Mouse (Mus musculus) megakaryocyte, embryonic 14.5 days (primary cell): ENCODE measurements around the gene Jak3. TPM values are rescaled to one million over a fixed set of nuclear protein-coding genes. Genes with fewer than 3 reads are reported as not detected.

Experiments used
- H3K27me3 ChIP-seq: replicated peaks from 2 replicates; pipeline ENCODE3; 2012; ENCODE audit warnings: inconsistent platforms
- H3K36me3 ChIP-seq: replicated peaks from 2 replicates; pipeline ENCODE3; 2012; ENCODE audit warnings: low read length, inconsistent platforms, mixed read lengths
- H3K4me1 ChIP-seq: 2 replicates; pipeline ENCODE4 v1.6.1; 2012; ENCODE audit warnings: inconsistent platforms
- H3K4me3 ChIP-seq: replicated peaks from 2 replicates; pipeline ENCODE3; 2012; ENCODE audit warnings: moderate library complexity, mild to moderate bottlenecking, inconsistent platforms
- H3K9me3 ChIP-seq: 2 replicates; pipeline ENCODE4 v1.6.1; 2012; ENCODE audit warnings: inconsistent platforms
- FLI1 ChIP-seq: IDR thresholded peaks from 2 replicates; pipeline ENCODE4 v1.6.1; 2012; ENCODE audit warnings: low read length, inconsistent platforms, mixed read lengths
- GATA1 ChIP-seq: IDR thresholded peaks from 3 replicates; pipeline ENCODE4 v1.6.1; 2012; ENCODE audit warnings: mixed read lengths, low read length, inconsistent platforms, borderline replicate concordance
- polyA plus RNA-seq: library from polyadenylated mRNA; stranded (reverse); fragments of >175 nt; gene quantifications from 2 replicates; pipeline ENCODE4 v1.2.3, GENCODE M21; 2012; ENCODE audit warnings: low replicate concordance; ENCODE audit not compliant: insufficient read depth

The Jak3 gene
- polyA plus RNA-seq, 1 experiment: 209 TPM

GRCm38 (mm10) chr8:71660325-71661120 is 15.6 kb upstream of the Jak3 start:
- TF ChIP-seq FLI1: no peak
- no peak for TF ChIP-seq GATA1
- Histone ChIP-seq H3K4me3 (peak overlapping the region; percentile 79), H3K27me3 (peaks cover 17% of the 10 kb centered on the region), H3K4me1 (peaks cover 70% of the 10 kb centered on the region), H3K36me3 (peaks cover 80% of the 10 kb centered on the region), H3K9me3 (no peaks in the 10 kb centered on the region)

DNA sequence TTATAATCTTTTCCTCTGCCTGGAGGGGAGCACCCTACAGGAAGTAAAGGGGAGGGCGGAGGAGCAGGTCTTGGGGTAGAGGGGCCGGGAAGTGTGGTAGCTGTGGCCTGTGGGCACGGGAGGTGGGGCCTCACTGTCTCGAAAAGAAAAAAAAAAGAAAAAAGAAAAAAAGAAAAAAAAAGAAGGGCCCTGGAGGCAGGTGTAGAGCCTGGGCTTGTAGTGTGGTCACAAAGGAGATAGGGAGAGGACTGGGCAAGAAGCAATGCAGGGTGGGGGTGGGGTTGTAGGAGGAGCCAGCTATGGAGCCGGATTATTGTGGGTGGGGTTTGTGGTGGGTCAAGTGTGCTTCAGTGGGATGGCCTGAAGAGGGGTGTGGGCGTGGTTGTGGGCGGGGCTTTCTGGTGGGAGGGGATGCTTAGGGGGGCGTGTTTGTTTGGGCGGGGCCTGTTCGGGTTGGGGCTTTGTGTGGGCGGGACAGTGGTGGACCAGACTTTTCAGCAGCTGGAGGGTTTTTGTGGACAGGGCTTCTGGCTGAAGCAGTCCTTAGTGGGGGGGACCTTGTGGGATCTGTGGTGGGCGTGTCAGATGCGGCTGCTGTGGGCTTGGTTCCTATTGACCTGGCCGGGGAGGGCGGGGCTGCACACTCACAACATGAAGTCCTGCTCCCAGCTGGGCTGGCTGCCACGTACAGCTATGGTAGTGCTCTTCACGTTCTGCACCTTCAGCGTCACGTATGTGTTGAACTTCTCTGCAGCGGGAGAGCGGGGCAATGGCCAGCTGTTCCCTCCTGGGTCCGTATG is 10.6 kb upstream of the Jak3 start:
- no peaks in the 10 kb centered on the region for H3K27me3 ChIP-seq
- H3K4me3 ChIP-seq: peak overlapping the region; percentile 96
- peaks cover 36% of the 10 kb centered on the region for H3K36me3 ChIP-seq
- H3K4me1 ChIP-seq: peaks cover 93% of the 10 kb centered on the region
- H3K9me3 ChIP-seq: no peaks in the 10 kb centered on the region
- no peak for TF ChIP-seq GATA1
- no peak for TF ChIP-seq FLI1

DNA sequence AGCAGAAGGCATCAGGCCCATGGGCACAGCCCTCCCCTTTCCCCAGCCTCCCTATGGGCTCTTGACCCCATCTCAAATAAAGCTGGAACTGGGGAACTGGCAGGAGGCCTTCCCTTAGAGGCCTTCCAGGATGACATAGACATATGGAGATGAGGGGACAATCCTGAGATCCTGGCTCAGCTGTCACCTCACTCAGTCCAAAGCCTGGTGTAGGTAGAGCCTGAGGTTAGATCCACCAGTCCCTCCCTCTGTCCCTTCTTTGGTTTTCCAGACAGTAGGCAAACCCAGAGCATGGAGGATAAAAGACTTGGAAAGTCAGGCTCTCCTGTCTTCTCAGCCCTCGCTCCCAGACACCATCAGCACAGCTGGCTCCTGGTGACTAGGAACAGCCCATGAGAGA is 9.2 kb upstream of the Jak3 start:
- peak overlapping the region; percentile 96 for H3K4me3 ChIP-seq
- H3K27me3 ChIP-seq: no peaks in the 10 kb centered on the region
- peaks cover 91% of the 10 kb centered on the region for H3K4me1 ChIP-seq
- H3K9me3 ChIP-seq: no peaks in the 10 kb centered on the region
- peaks cover 27% of the 10 kb centered on the region for H3K36me3 ChIP-seq
- no peak for TF ChIP-seq GATA1
- TF ChIP-seq FLI1: no peak

- H3K4me1 ChIP-seq: peaks cover 92% of the 10 kb centered on the region
- H3K9me3 ChIP-seq: no peaks in the 10 kb centered on the region
- peak overlapping the region; percentile 96 for H3K4me3 ChIP-seq
- TF ChIP-seq FLI1 (no peak), GATA1 (no peak)
- H3K27me3 ChIP-seq: no peaks in the 10 kb centered on the region
- H3K36me3 ChIP-seq: peaks cover 23% of the 10 kb centered on the region
These were observed 8.8 kb upstream of the Jak3 start for GRCm38 (mm10) chr8:71667256-71667655.

GRCm38 (mm10) chr8:71668220-71668975 is 7.7 kb upstream of the Jak3 start:
- TF ChIP-seq FLI1 (no peak), GATA1 (no peak)
- H3K4me1 ChIP-seq: peaks cover 96% of the 10 kb centered on the region
- H3K9me3 ChIP-seq: no peaks in the 10 kb centered on the region
- H3K36me3 ChIP-seq: peaks cover 12% of the 10 kb centered on the region
- peak overlapping the region; percentile 96 for H3K4me3 ChIP-seq
- no peaks in the 10 kb centered on the region for H3K27me3 ChIP-seq

- H3K4me1 ChIP-seq: peaks cover 91% of the 10 kb centered on the region
These were observed 5.9 kb upstream of the Jak3 start for GRCm38 (mm10) chr8:71670198-71670597.

DNA sequence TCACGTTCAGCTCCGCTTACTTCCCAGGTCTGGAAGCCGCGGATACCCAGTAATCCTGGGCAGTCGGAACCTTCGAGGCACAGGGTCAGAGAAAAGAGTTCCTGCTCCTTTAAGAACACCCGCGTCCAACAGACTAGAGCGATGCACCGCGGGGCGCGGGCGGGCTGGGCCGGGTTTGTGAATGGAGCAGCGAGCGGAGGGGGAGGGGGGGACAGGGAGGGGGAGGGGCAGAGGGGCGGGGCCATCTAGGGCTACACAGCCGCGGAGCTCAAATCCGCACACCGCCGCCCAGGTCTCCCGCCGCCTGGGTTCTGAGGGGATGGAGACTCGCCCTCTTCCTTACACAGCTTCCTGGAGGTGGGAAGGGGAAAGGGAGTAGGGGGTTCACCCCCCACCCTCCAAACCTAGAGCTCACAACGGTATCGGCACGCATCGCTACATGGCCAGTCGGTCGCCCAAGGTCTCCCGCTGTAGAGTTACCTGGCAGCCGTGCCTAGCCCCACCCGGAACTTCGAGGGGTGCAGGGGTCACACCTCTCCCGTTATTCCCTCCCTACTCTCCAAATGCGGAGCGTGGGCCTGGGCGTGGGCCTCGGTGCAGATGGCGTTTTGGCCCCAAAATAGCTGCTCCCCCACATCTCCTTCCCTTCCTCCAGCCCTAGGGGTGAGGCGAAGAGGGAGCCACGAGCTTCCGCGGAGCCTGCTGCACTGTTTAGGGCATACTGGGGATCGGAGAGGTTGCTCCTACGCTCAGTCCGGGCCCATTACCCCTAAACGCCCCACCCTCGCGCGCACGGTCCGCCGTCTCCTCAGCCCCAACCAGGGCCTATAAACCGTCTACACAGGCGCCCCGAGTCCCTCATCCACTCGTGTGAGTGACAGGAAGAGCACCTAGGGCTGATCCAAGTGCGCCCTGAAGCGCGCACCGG is 5.2 kb upstream of the Jak3 start:
- Histone ChIP-seq H3K4me1 (peaks cover 91% of the 10 kb centered on the region), H3K9me3 (no peaks in the 10 kb centered on the region), H3K36me3 (no peaks in the 10 kb centered on the region), H3K27me3 (no peaks in the 10 kb centered on the region), H3K4me3 (peak overlapping the region; percentile 95)
- TF ChIP-seq GATA1 (no peak), FLI1 (no peak)

More at GRCm38 (mm10) chr8:71670198-71670597, 5.9 kb upstream of the Jak3 start:
- Histone ChIP-seq H3K36me3 (no peaks in the 10 kb centered on the region), H3K9me3 (no peaks in the 10 kb centered on the region), H3K4me3 (peak overlapping the region; percentile 95), H3K27me3 (no peaks in the 10 kb centered on the region)
- TF ChIP-seq GATA1 (no peak), FLI1 (no peak)

DNA sequence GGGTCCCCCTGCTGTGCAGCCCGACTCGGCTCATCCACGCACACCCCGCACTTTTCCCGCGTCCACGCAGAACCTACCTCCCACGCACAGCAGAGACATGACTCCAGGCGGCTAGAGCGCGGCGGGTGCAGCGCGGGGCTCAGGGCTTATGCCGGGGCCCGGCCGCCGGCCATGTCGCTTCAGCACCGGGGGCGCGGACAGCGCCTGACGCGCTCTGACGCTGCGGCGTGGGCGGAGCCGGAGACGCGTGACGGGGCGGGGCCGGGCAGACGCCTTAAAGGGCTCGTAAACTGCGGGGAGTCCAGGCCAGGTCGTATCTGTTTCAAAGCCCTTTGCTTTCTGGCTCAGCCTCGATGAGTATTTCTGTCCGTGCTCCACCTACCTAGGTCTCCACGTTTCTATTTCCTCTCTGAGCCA is 4.5 kb upstream of the Jak3 start, which contains the start of gene Unc13a:
Gene Unc13a, minus strand, starts transcription at position 209 of the 417 bp plus-strand sequence.
- Histone ChIP-seq H3K4me1 (peaks cover 86% of the 10 kb centered on the region), H3K4me3 (peak within 1 kb of the TSS; percentile 95), H3K27me3 (no peaks in the 10 kb centered on the region), H3K36me3 (no peaks in the 10 kb centered on the region), H3K9me3 (no peaks in the 10 kb centered on the region)
- no peak for TF ChIP-seq GATA1
- no peak for TF ChIP-seq FLI1
